Mouse (Mus musculus) NIH3T3 (cell line): ENCODE results near the gene Mad2l1bp.

Experiments used
- DNase-seq: peaks from one replicate; pipeline ENCODE4 v3.0.0-alpha.2; 2012; ENCODE audit warnings: low read depth

The Mad2l1bp gene

DNA sequence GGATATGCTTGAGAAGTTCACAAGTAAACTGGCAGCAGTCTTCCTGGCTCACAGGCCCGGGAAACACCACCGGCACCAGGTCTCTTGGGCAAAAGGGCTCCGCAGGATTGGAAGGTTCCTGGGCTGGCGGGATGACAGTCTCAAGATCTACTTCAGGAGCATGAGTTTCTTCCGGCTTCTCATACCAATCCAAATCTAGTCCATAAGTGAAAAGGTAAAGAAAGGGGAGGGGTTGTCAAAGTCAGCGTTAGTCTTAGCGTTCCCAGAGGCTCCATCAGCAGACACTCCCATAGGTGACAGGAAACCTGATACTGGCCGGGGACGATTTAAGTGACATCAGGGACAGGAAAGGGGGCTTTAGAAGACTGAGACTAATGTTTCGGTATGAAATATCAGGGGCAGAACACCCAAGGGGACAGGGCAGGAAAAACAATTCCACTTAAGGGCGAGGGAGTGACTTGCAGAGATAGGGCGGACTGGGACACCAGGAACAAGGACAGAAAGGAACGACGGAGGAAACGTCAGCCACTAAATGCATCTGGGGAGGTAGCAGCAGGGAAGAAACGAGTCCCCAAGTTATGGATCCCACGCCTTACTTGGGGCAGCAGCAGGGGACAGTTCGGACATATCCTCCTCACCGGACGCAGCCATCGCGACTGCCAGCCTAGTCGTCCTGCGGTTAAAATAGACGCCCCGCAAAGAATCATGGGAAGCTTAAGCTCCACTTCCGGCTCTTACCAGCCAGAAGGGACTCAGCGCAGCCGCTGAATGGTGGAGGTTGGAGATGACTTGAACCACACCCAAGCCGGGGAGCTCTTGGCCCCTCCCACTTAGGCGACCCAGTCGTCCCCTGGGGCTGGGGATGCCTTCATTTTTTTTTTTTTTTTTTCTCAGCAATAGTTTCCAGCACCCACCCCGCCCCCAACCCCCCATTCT is at the start of gene Mad2l1bp:
TSS of gene Mad2l1bp (minus strand) at position 707 of the 936 bp plus-strand sequence.
- DNase-seq: peak; percentile 92

GRCm38 (mm10) chr17:46203078-46203477 is 49.7 kb upstream of the Mad2l1bp start:
- DNase-seq: peak; percentile 59

DNA sequence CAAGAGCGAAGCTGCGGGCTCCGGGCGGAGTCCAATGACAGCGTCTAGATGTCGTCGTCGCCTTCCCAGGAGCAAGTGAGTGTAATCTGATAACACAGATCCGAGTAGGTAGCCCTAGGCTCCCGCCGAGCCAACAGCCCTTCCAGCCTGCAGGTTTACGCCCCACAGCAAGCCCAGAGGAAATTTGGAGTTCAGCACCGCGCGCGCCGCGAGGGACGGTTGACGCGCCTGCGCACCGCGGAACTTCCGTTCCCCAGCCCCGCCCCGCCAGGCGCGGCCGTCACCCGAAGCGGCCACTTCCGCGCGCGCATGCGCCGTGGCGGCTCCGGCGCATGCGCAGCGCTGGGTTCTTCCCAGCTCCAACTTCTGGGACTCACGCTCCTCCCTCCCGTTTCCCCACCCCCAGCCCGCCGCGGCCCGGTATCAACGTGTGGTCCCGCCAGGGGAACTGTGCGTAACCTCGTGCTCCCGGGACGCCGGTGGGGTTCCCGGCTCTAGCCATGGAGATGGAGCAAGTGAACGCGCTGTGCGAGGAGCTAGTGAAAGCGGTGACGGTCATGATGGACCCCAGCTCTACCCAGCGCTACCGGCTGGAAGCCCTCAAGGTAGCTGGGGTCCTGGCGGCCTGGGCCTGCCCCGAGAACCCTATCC is 49.2 kb upstream of the Mad2l1bp start, which contains the start of the genes Polh and Xpo5:
TSS of gene Polh (minus strand) at position 225 of the 651 bp plus-strand sequence.
TSS of gene Xpo5 (plus strand) at position 362 of the 651 bp plus-strand sequence.
- peak; percentile 99 for DNase-seq

DNA sequence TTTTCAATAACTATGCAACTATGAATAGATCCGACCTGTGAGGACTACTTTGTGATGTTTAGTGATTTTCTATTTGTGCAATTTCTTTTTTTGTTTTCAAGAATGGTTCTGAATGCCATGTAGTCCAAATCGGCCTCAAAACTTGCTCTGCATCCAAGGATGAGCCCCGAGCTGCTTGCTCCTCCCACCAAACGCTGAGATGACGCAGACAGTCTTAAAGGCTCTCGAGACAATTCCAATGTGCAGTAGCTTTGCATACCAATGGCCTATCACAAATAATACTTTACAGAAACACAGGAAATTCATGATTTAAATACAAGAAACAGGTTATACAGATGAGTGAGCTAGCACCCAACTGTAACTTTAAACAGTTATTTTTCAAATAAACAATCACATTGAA is 47.8 kb upstream of the Mad2l1bp start:
- peak; percentile 20 for DNase-seq

DNA sequence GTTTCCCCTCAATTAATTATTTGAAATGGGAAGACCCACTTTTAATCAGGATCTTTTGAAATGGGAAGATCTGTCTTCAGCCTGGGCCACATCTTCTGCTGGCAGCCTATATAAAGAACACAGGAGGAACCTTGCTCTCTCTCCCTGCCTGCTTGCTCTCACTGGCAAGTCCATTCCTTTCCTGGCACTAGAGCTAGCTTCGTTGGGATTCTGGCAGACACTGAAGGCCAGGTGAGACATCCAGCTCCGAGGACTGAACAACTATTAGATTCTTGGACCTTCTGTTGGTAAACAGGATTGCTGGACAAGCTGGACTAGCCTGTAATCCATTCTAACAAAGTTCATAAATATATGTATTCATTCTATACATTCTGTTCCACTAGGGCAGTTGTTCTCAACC is 35.5 kb upstream of the Mad2l1bp start:
- DNase-seq: no peak

DNA sequence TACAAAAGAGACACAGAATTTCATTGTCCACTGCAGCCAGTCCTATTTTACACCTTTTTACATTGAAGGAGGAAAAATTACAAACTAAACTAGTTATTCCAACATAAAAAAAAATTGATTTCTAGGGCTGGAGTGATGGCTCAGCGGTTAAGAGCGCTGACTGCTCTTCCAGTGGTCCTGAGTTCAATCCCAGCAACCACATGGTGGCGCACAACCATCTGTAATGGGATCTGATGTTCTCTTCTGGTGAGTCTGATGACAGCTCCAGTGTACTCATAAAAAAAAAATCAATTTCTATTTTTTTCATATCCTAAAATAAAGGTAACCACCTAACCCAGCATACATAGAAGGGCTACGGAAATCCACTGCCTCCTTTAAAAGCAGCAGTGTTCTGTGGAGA is 28.9 kb upstream of the Mad2l1bp start:
- peak; percentile 65 for DNase-seq

DNA sequence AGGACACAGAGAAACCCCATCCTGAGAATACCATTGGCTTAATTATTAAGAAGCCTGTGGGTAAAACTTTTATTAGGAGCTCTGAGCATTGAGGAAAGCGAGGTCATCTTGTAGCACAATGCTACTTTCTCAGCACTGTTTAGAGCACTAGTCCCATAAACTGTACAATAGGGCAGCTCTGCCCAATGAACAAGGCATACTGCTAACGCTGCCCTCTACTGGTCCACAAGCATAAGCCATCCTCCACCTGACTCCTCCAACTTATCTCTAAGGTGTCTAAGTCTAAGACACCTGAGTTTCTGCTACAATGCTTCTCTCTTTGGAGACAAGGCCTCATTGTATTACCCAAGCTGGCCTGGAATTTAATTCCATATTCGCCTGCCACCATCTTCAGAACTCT is 17.2 kb upstream of the Mad2l1bp start:
- DNase-seq: peak; percentile 71

GRCm38 (mm10) chr17:46168768-46169167 is 15.4 kb upstream of the Mad2l1bp start:
- DNase-seq: no peak

DNA sequence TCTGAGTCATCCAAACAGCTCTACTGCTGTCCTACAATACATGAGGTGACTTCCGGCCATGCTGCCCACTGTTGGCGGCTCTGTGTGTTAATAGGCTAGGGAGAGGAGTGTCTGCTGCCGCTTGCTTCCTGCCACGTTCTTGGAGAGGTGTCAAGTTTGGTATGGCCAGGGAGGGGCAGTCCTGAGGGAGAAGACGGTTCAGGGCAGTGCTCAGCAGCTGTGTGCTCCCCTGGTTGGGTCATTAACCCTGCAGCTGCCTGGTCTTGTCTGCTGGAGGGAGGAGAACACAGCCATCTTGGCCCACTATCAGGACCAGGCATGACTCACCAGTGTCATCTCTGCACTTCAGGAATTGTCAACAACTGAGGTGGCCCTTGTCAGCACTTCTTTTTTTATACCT is 15.0 kb upstream of the Mad2l1bp start:
- DNase-seq: peak; percentile 12

DNA sequence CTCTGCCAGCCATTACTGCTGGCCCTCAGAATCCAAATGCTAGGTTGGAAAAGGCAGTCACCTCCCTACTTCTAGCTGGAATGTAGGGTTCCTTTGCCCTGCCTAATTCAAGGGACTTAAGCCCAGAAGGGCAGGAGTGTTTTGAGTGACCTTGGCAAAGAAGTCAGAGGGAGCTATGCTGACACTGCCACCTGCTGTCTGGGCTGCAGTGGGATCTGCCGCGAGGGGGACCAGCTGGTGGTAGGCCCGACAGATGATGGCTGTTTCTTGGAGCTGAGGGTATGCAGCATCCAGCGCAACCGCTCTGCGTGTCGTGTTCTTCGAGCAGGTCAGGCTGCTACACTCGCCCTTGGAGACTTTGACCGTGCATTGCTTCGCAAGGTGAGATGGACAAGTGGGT is 13.7 kb upstream of the Mad2l1bp start:
- DNase-seq: no peak

DNA sequence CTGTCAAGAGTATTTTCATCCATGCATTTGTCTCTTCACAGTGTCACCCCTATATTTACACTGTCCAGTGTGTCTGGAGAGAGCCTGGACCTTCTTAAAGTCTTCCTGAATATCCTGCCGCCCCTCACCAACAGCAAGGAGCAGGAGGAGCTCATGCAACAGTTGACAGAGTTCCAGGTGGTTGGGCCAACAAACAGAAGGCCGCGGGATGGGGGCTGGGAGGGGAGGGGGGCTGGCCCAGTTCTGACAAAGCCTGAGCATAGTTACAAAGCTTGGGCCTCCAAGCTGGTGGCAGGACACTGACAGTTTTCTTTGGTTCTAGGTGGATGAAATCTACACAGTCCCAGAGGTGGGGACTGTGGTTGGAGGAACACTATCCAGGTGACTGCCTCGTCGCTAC is 12.9 kb upstream of the Mad2l1bp start:
- DNase-seq: no peak

GRCm38 (mm10) chr17:46165460-46165859 is 12.1 kb upstream of the Mad2l1bp start:
- no peak for DNase-seq

- DNase-seq: no peak
Observed at GRCm38 (mm10) chr17:46164791-46165190, 11.4 kb upstream of the Mad2l1bp start.

- DNase-seq: no peak
Observed at GRCm38 (mm10) chr17:46164301-46164700, 10.9 kb upstream of the Mad2l1bp start.

DNA sequence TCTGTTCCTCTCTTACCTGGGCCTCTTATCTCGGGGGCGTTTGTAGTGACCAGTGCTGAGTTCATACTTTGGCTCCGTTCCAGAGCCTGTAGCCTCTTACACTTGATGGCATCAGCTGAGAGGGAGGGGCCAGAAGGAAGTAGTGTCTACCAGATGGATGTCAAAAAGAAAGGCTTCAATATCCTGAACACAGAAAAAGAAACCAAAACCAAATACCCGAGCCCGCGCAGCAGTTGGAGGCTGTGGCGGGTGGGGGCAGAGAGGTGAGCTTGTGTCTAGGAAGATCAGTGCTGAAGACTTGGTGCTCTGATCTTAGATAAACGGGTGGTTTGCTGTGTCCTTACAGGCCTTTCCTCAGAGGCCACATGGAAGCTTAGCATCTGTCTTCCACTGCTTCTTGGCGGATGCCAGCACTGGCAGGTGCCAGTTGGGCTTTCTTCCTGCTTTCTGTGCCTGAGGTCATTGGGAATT is 9.6 kb upstream of the Mad2l1bp start:
- peak; percentile 60 for DNase-seq

DNA sequence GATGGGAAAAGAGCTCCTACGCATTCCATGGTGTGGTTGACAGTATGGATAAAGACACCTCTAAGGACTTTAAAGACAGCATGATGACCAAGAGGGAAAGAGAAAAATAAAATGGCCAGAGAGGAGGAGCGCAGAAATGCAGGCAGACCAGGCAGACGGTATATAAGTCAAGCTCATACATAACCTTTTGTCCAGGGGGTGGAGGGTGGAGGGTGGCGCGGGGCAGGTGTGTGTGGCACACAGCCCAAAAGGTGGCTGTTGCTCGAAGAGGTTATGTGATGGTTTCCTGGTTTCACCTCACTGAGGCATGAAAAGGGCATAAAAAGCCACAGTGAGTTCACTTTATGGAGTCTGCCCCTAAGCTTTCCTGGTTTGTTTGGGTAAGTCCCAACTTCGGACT is 9.2 kb upstream of the Mad2l1bp start:
- no peak for DNase-seq

- DNase-seq: no peak
Observed at GRCm38 (mm10) chr17:46161710-46162109, 8.4 kb upstream of the Mad2l1bp start.

DNA sequence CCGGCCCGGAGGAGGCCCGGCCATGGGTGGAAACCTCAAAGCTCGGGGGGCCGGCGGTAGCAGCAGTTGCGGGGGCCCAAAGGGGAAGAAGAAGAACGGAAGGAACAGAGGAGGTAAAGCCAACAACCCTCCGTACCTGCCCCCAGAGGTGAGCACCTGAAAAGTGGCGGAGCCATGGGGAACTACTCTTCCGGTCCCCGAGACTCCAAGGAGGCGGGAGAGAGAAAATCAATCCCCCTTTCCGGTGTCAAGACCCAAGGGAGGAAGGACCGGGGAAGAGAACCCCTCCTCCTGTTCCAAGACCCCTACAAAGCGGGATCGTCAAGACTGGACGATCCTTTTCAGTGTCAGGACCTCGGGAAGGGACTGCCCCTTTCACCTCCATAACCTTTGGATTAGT is 7.8 kb upstream of the Mad2l1bp start:
- DNase-seq: peak; percentile 48

GRCm38 (mm10) chr17:46160686-46161085 is 7.3 kb upstream of the Mad2l1bp start, which contains the start of gene Gtpbp2:
Gene Gtpbp2 (plus strand): TSS chr17:46161032.
- peak; percentile 99 for DNase-seq

DNA sequence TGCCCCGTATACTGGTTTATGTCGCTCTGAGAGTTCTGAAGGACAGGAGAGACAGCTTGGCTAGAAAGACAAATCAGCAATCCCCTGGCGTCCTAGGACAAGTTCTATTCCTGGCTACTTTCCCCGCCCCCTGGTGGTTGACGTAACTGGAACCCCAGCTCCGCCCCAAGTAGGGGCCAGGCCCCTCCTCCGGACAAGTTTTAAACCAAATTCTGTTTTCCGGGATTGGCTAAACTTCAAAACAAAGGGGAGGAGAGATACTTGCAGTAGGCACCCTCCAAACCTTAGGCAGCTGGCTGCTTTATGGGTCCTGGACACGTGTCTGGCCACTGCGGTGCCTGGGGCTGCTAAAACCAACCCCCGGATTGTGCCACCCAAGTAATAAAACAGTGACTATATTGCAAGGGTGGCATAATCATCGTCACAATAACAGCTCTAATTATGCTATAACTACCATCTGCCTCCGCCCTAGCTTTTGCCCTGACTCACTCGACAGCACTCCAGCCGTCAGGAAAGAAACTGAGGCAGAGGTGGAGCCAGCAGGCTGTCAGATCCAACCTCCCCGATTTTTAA is 6.8 kb upstream of the Mad2l1bp start:
- peak; percentile 97 for DNase-seq

GRCm38 (mm10) chr17:46159236-46159635 is 5.9 kb upstream of the Mad2l1bp start:
- no peak for DNase-seq

DNA sequence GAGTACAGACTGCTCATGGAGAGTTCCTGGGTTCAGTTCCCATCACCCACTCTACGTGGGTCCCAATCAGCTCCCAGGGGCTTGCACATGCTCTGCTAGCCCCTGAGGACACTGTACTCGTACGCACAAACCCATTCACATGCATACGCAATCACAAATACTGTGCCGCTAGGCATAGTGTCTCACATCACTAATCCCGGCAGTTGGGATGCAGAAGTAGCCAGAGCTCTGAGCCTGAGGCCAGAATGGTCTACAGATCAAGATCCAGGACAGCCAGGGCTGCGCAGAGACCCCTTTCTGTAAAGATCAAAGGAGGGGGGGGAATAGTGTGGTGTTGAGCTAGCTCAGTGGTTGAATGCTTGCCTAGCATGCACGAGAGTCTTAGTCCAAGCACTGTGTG is 3.8 kb upstream of the Mad2l1bp start:
- DNase-seq: no peak

DNA sequence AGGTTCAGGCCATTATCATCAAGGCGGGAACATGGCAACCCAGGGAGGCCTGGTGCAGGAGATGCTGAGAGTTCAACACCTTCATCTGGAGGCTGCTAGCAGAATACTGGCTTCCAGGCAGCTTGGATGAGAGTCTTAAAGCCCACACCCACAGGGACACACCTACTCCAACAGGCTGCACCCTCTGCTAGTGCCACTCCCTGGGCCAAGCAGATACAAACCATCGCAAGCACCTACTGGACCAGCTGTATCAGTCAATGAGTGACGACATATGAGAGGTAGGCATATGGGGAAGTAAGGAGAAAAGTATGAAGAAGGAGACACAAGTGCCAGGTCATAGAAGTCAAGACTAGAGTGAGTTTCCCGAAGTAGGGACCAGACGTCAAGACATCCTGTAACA is 3.3 kb upstream of the Mad2l1bp start:
- DNase-seq: no peak
